Mouse (Mus musculus) cerebellum, postnatal 14 days (tissue): ENCODE measurements at regions not wholly inside any gene's neighbourhood (a gene's known extent, or its start where the extent isn't known, plus 50 kb on each side); places are given as distances from the start of the nearest gene placed in this dataset.
A peak's percentile ranks its signal among the peaks of the same experiment; 100 is the strongest.

Experiments used
- DNase-seq, 2 experiments: peaks; one replicate each; pipeline ENCODE4 v3.0.0; 2021; ENCODE audit warnings: mixed read lengths in 2 of 2

DNA sequence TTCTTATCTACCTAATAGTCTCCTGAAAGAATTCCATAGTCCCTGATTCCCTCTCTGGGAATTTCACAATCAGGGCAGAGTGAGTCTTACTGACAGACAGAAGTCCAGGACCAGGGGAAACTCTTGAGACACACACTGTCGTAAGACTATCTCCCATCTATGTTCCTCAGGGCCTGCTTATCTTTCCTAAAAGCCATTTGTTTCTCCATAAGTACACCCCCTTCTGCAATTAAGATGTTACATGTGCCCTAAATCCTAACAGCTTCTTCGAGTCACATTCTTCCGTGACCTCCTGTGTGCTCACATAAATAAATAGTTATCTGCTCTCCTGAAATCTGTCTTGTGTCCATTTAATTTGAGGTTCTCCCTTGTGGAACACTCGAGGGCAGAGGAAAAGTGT, 205.8 kb upstream of the Jarid2 start:
- DNase-seq = no peak

DNA sequence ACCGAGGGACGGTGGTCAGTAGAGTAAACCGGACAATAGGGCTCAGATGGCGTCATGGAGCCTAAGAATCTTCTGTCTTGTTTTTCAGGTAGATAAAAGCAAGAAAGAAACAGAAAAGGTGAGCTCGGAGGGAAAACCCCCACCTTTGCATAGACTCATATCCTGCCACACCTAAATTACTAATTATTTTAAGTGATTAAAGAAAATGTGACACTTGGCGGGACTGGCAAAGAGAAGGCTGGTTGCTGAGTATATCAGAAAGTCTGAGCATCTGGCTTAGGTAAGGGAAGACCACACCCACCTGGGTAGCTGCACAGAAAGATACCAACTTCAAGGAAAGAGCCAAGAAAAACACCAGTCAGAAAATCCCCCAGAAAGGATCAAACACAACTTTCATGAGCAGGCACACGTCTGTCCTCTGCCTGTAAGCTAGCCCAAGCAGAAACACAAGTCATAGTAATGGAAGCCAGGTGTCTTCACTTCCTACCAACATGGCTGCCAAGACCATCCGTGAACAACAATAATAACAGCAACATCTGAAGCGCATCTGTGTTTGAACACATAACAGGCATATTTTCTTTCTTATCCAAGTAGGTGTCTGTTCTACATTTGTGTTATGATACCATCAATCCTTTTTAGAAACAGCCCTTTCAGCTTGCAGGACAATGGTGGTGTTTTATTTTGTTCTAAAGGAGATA, 198.3 kb upstream of the Jarid2 start:
- DNase-seq = no peak

DNA sequence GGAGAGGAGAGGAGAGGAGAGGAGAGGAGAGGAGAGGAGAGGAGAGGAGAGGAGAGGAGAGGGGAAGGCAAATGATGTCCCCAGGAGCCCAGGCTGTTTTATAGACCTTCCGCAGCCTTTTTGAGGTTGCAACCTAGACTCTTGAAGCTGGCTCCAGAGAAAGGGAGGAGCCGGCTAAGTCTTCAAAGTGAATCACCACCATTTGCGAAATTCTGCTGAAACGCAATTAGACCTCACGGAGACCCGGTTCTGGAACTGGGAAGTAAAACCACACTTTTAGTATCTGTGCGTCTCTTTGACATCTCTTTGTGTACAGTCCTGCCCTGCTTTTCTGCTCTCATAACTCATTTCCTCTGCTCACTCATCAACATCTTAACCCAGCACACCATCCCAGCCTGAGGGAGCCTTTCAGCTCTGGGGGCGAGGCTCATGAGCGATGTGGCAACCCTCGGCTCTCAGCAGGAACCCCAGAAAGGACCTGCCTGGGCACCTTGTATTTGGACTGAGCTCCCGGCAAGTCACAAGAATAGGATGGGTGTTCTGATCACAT, 196.6 kb upstream of the Jarid2 start:
- DNase-seq = no peak

DNA sequence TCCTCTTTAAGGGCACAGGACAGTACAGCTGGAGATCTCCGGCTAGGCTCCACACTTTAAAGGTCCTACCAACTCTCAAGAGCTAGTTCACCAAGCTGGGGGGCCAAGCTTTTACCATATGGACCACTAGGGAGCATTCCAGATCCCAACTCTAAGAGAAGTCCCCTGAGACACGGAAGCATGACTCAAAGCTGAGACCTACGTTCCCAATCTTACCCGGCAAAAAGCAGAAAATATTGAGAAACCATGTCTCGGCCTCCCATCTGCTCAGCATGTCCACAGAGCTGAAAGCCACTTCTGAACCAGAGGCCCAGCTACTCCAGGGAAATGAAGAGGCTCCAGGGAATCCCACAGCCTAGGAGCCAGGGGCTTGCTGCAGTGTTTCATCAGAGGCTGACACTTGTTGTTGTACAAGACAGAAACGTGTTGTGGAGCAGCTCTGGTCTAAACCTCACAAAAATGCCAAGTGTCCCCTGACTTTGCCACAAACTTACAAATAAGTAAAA, 194.6 kb upstream of the Jarid2 start:
- DNase-seq = no peak

DNA sequence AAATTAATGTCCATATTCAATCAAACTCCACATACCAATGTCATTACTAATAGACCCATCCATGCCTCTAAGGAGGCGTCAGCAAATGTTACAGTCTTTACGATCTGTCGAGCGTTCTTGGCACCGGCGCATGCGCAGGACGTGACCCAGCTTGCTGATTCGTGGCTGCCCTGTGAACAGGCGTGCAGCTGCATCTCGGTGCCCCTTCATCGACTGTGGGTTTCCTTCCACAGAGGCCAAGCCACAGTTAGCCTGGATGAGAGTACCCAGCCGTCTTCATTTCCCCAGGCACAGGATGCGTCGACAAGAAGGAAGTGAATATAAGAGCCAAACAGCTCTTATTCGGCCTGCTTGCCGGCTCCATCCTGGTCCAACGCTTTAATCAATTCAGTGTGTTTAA, 193.8 kb upstream of the Jarid2 start:
- DNase-seq = peak in 1 of 2 experiments; percentile 40

DNA sequence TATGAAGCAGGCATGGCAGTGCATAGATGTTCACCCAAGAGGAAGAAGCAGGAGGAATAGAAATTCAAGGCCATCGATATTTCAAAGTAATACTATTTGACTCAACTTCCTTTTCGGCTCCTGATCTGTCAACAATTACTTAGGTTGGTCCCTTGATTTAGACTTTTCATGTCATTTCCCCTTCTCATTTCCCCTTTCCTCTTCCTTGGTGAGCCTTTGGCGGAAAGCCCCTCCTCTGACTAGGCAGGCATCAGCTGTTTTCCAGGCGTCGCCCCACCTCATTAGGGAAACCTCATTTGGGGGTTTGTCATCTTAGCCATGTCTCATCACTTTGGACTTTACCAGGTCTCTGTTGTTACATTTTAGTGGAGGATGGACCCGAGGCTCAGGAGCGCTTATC, 191.0 kb upstream of the Jarid2 start:
- DNase-seq = no peak

DNA sequence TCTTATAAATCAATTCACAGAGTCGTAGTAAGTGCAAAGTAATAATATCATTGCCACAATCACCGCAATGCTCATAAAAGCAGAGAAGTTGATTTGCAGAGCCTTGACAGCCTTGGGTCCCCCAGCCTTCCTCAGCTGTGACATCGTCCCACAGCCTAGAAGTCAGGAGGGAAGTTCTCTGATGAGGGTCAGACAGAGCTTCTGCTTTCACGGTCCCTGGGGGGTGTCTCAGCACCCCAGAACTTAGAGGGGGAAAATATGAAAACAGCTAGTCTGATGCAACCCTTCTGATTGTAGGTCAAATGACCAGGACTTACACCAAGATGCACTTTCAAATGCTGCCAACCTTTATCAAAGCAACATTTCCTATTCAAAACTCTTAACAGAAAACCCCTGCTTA, 188.9 kb upstream of the Jarid2 start:
- DNase-seq = no peak

DNA sequence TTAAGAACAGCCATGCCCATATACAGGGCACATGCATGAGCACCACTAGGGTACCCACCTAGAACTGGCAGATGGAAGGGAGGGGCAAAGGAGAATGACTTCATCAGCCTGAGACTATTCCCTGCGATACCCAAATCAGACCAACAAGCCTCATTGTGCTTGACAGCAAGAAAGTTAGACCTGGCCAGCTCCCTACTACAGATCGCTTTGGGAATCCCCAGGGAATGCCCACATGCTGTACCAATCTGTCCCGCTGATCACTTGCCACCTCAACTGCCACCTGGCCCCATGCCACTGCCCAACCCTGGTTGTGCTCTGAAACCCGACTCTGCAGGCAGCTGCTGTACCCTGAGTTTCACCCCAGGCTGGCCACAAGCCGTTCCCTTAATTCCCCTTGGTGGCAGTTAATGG, 188.0 kb upstream of the Jarid2 start:
- DNase-seq = peak; percentile 88 to 90

DNA sequence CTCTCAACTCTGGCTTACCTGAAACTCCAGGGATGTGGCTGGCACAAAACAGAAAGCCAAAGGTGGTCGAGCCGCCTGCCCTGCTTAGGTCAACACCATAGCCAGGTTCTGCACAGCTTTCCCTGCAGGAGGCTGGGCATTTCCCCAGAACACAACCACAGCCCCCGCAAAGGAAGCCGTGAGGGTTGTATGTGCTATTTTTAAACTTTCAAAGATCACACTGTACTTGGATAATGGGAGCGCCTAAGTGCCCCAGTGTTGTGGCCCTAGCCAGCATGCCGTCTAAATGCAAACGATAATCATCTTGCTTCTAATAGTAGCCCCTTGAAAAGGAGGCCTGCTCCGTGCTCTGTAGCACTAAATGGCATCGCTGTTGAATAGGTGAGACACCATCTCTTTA, 184.5 kb upstream of the Jarid2 start:
- peak; percentile 39 to 50 for DNase-seq

DNA sequence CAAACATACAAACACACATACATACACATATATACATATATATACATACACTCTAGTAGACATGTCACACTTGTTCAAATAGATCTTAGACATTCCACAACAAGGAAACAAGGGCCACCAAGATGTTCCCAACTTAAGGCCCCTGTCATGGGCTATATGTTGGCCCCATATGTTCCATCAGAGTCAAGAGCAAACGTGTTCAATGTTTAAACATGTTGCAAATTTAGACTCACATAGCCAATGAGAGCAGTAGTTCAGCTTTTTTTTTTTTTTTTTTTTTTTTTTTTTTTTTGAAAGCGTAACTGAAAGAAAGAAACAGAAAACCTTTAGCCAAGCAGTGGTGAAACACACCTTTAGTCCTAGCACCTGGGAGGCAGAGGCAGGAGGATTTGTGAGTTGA, 183.0 kb upstream of the Jarid2 start:
- DNase-seq = no peak

DNA sequence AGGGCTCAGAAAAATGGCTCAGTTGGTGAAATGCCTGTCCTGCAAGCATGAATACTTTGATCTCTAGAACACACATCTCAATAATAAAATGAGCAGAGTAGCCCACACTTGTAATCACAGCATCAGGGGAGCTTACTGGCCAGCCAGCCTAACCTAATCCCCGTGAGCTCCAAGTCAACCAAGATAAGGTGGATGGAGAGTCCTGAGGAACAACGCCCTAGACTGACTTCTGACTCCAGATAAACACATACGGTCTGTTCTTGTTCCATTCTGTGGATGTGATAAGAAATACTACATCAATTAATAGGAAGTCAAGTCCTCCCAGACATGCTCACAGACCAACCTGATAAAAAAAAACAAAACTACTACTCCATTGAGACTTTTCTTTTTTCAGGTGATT, 180.4 kb upstream of the Jarid2 start:
- no peak for DNase-seq

DNA sequence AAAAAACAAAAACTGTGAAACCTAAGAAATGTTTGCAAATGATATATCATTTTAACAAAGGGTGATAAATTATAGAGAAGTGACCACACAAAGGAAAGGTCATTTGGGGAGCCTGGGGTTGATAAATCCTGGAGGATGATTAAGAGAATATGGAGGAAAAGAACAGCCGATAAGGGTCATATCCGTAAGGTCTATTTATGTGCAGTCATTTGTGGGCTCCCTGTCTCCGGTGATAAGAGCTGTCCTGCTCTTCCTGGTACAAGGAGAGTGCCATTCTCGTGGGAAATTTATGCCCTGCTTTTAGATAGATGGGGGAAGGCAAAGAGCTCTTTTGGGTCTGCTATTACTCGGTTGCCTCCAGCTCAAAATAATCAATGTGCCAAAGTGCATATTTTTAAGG, 175.9 kb upstream of the Jarid2 start:
- DNase-seq = no peak

DNA sequence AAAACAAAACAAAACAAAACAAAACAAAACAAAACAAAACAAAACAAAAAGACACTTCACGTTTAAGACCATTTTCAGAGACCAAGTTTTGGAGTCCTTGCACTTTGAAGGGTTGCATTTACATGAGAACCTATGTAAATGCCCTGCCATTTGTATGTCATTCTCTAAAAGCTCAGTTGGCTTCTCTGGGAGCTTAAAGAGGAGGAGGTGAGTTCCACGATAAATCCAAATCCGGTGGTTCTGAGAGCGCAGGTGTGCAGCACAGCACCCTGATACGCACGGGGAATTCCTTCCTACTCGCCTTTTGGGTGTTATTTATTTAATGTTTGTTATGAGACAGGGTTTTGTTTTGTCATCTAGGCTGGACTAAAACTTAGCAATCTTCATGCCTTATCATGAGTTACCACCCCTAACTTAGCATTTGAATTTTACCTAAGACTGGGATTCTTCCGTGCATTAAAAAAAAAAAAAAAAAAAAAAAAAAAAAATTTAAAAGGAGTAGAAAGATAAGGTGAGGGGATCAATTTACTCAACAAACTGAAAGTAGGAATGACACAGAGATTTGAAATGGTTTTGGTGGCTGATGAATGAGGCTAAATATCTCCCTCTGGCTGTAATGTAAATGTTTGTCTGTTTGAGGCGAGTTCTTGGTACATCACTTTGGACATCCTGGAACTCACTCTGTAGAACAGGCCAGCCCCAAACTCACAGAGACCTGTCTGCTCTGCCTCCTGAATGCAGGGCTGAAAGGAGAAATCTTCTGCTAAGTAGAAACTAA, 174.4 kb upstream of the Jarid2 start:
- no peak for DNase-seq

DNA sequence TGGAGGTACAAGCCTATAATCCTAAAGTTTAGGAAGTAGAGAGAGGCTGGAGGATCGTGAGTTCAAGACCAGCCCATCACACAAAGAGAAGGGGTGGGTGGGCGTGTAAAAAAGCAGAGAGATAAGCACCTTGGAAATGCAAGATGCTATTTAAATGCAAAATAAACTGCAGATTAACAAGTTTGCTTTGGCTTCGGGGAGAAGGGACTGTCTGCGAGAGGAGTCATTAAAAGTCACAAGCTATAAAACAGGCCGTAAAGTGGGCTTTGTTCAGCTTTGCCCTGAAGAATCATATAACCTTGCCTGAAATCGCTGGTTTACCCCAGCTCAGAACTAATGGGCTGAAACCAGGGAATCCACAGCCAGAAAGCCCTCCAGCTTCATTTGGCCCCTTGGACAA, 173.3 kb upstream of the Jarid2 start:
- no peak for DNase-seq

DNA sequence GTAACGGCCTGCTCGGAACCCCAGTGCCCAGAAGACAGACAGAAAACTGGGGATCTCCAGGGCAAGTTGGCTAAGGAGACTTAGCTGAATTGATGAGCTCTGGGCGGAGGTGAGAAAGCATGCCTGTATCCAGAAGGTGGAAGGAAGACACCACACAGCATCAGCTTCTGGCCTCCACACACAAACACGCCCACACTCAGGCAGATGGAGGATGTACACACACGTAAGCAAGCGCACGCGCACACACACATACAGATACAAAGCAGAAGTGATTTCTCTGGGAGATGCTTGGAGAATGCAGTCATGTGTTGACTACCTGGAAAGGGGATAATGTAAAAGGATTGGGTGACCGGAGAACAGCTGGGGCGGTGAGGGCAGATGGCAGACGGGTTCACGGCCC, 171.2 kb upstream of the Jarid2 start:
- no peak for DNase-seq

DNA sequence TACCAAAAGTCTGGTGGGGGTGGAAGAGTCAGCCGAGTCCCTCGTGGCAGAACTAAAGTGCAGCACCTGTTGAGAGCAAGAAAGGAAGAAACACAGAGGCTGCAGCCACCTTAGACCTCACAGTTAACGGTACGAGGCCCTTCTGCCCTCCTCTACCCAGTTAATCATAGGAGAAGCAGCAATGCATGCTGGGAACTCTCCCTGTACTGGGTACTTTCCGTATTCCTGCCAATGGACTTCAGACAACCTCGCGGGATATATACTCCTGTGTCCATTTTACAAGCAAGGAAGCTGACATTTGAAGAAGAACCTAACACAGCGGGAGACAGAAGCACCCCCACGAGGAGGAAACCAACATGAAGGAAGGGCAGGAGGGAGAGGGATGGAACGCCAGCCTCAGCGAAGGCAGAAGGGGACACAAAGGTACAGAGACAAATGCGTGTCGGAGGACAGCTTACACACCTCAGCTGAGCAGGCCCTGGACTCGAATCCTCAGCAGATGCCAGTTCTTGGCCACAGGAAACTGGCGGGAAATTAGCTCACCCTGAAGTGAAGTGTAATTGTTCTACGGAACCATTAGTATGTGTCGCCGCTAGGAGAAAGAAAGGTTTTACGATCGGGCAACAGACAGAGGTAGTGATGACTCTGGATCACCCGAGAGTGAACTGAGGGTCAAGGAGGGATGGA, 170.6 kb upstream of the Jarid2 start:
- DNase-seq = peak in 1 of 2 experiments; percentile 46

DNA sequence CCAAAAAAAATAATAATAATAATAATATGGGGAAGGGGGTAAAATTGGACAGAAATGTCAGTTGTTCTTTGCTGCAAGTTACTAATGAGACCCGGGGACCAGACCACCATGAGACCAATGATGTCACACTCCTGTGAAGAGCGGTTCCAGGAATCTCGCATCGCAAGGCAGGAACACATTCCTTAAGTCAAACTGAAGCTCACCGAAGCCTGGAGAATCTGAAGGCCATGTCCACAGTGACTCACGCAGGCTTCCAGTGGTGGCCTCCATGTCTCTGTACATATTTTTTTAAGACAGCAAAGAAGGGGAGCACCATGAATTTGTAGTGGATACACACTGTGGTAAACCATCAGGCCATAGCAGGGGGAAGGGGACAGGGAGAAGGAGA, 170.1 kb upstream of the Jarid2 start:
- DNase-seq = no peak

DNA sequence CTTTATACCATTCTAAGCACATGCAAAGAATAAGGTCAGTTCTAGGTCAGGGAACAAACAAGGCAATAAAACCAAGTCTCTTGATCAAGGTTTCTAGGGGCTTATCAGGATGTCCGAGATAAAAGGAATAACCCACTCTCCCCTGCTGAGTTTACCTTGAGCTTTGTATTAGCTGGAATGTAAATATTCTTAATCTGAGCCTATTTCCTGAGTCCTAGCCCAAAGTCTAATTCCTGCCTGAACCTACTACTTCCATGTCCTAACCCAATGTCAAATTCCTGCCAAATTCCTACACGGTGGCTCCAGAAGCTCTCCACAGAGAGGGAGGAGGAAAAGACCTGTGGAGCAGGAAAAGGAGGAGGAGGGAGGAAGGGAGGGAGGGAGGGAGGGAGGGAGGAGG, 169.6 kb upstream of the Jarid2 start:
- no peak for DNase-seq

DNA sequence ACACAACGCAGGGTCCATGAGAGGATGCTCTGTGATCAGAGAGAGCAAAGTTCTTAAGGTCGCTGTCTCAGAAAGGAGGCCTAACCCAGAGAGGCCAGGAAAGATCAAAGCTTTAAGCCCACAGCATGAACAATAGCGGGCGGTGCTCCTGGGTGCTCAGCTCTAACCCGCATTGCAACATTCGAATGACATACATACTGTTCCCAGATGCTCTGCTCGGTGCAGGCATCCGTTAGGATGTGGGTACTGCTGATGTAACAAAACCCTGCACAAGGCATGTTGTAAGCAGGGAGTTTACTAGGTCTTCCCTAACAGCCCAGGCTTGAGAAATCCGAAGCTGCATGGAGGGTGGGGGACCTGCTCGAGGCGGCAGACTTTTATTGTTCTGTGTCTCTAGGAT, 164.6 kb upstream of the Jarid2 start:
- no peak for DNase-seq

DNA sequence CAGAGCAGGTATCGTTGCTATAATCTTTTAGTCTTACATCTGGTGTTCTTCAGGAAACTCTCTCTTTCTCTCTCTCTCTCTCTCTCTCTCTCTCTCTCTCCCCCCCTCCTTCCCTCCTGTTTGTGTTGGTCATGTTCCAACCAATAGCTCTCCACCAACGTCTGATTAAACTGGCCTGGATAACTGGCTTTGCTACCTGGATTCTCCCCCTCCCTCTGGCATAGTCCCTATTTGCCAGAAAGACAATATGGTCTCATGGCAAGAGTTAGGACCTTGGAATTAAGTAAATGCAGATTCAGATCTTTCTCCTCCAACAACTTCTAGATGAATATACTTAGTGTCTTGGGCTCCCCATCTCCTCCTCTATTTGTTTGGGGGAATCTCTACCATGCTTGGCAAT, 161.6 kb upstream of the Jarid2 start:
- DNase-seq = peak; percentile 63 to 70

DNA sequence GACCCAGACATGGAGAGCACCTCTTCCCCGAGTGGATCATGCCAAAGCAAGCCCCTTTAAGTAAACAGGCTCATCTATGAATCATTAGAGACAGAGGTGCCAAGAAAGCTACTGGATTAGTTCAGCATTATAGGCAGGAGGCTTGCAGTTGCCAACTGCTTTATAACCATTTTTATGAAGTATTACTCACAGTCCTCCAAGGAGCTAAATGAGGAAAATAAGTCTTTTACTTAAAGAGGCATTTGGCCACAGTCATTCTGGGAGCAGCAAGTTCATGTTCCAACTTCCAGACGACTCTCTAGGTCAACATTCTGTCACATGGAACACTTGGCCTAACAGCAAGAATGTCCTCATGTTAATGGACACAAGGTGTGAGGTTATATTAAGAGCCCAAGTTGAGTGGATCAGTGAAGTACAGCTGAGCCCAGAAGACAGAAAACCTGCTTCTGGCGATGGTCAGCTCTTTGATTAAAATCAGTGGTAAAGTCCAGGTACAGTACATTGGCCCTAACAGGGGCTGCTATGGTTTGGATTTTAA, 160.0 kb upstream of the Jarid2 start:
- DNase-seq = no peak

DNA sequence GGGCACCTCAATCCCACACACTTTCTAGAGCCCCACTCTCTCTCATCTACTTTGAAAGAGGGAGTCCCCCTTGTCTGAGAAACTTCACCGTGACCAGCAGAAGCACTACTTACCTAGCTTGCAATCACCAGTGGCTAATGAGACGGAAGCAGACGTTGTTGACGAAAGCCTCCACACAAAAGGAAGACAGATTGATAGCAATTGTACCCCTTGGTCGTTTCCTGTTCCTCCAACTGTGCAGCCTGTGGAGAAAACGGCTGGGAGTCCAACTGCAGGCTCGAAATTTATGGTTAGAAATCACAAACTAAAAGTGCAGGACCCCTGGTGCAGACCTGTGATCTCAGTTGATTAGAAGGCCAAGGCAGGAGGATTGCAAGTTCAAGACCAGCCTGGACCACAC, 155.8 kb upstream of the Jarid2 start:
- DNase-seq = no peak

DNA sequence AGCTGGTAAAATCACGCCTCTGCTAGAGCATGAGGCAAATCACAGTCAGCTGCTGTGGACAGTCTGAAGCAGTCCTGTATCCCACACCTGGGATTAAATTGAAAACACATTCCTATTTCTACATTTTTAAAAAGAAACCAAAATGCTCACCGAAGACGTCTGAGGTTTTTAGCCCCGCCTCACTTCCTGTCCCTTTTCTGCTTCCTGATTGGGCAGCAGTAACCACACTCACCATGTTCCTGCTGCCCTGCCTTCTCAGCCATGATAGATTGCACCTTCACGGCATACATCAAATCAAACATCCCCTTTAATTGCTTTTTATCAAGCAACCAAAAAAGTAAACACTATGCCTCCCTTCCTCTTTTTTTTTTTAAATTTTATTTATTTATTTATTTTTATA, 150.1 kb upstream of the Jarid2 start:
- no peak for DNase-seq
